Mouse (Mus musculus): ENCODE measurements around the gene Gas7.

DNA sequence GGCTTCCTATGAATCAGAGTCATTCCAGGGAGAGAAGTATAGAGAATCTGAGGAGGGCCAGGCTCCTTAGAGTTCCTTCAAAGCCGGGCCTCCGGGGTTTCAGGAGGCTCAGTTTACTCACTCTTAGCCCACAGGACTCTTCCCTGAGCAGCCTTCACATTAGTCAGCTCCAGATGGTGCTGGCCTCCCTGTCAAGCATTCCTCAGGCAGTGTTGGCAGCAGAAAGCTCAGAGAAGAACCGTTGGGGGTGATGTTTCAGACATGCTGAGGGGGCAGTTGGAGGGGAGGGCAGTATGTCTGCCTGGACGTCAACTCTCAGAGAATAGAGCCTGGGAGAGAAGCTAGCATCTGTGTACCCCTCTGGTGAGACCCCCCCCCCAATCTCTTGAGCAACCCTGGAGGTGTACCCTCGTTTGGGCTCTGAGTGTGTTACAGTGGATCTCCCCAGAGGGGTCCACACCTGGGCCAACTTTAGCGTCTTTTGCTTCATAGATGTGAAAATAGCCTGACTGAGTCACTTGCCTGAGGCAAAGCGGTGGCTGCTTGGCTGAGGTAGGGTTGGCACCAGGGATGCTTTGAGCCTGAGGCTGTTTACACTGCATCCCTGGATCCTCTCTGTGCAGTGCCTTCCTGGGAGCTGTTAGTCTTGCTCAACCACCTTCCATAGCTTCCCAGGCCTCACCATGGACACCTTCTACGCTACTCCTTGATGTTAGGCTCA is 145.6 kb downstream of the Gas7 start:
- TF ChIP-seq ZC3H11A (IDR thresholded peaks at IDR 0.05; ENCODE audit: borderline replicate concordance, low read depth, low read length) (no peak), MAFK (IDR thresholded peaks at IDR 0.05; ENCODE audit: insufficient read depth, low read depth, low read length) (no peak)

Measured in ES-E14 (cell line).